Mouse (Mus musculus): ENCODE data around the gene Ak7. TPM values are rescaled to one million over a fixed set of nuclear protein-coding genes. Genes with fewer than 3 reads are reported as not detected.
A peak's percentile ranks its signal among the peaks of the same experiment; 100 is the strongest.

Ak7 gene
- not detected in 2 replicates for total RNA-seq (2015)
- total RNA-seq (2017), result 0.10 TPM in 1 of 2 replicates, not detected in the other

GRCm38 (mm10) chr12:105705799-105706487, at the start of gene Ak7:
Ak7 (plus strand) TSS chr12:105705976.
- peak; percentile 99 for ATAC-seq (replicated peaks; ENCODE audit: poor library complexity)

- peak; percentile 81 for ATAC-seq (replicated peaks; ENCODE audit: poor library complexity)
Measured at GRCm38 (mm10) chr12:105676274-105676673, 29.5 kb upstream of the Ak7 start.

GRCm38 (mm10) chr12:105678211-105678610, 27.6 kb upstream of the Ak7 start:
- no peak for ATAC-seq (replicated peaks; ENCODE audit: poor library complexity)

DNA sequence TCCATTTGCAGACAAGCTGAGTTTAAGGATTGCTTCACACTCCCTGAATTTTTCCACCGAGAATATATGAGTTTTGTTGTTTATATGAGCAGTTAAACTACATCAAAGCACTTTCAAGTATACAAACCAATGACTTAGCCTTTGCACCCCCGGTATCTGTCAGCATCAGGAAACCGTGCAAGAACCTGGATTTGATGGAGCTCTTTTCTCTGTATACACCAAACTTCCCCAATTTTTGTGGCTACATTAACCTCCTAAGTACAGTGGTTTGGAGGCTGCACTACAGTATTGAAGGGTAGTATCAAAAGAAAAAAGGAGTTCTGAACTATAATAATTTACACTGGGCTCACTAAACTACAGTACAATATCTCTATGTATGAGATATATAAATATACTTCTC, 27.0 kb upstream of the Ak7 start:
- no peak for ATAC-seq (replicated peaks; ENCODE audit: poor library complexity)

DNA sequence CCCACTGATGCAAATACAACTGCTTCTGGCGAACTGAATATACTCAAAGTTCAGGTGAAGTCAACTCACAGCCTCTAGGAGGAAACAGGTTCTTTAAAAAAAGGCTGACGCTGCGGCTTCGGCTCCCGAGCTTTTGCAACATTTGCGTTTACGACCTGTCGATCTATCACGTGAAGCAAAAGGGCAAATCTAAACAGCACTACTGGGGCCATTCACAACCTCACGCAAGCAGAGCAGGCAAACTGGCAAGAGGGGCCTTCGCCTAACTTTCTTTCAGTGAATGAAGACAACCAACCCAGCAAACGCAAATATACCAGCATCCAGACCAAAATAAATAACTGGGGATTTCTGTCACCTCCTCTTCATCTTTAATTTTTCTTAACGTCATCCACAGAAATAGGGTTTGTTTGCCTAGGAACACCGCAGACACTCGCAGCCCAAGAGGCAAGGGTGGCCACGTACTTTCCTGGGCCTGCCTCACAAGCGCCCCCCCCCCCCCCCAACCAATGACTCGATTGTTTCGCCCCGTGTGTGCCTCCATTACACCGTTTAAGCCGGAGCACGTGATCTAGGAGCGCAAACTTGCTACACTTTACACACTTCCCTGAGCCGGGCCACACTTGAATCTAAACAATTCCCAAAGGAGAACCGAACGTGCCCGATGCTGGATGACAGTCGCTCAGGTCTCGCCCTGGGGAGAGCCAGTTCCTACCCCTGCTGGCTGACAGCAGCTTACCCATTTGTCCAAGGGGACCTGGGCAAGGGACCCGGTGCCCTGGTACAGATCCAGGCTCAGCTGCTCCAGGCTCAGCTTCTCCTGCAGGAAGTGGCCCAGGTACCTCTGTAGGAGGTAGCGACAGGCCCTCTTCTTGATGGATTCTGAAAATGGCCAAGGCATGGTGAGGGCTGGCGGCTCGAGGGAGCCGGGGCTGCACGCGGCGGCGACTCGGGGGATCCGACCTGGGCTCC, 21.6 kb upstream of the Ak7 start, which contains the start of gene Gskip:
TSS of gene Gskip (plus strand) at position 897 of the 969 bp plus-strand sequence.
- ATAC-seq (replicated peaks; ENCODE audit: poor library complexity), result peak; percentile 52

- peak; percentile 81 for ATAC-seq (replicated peaks; ENCODE audit: poor library complexity)
Measured at GRCm38 (mm10) chr12:105685001-105685691, 20.6 kb upstream of the Ak7 start, which contains the start of gene Atg2b. Atg2b (minus strand) TSS chr12:105685211.

DNA sequence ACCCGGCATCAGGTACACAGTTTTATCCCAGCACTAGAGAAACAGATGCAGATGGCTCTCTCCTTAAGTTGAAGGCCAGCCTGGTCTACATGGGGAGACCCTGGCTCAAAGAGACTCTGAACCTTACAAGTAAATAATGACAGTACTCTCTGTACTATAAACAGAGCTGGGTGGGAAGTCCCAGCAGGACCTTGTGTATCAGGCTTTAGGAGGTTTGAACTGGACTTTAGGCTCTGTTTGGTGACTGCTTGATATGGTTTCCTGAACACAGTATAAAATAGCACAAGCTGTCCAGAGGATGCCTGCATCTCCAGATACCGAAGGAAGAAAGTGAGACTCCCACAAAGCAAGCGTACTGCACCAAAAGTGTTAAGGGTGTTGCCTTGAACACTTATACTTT, 19.0 kb upstream of the Ak7 start:
- no peak for ATAC-seq (replicated peaks; ENCODE audit: poor library complexity)

- no peak for ATAC-seq (replicated peaks; ENCODE audit: poor library complexity)
Measured at GRCm38 (mm10) chr12:105687416-105687815, 18.4 kb upstream of the Ak7 start.

DNA sequence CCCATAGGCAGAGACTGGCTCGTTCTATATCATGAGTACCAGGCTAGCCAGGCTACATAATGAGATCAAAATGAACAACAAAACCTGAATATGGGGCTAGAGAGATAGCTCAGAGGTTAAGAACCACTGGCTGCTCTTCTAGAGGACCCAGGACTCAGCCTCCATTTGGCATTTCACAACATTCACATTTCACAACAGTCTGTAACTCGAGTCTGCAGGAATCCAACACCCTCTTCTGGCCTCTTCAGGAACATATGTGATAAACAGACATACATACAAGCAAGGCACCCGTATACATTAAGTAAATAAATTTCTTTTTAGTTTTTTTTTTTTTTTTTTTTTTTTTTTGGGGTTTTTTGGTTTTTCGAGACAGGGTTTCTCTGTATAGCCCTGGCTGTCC, 17.2 kb upstream of the Ak7 start:
- peak; percentile 35; the same call in 1 of the 2 replicates for ATAC-seq (replicated peaks; ENCODE audit: poor library complexity)

DNA sequence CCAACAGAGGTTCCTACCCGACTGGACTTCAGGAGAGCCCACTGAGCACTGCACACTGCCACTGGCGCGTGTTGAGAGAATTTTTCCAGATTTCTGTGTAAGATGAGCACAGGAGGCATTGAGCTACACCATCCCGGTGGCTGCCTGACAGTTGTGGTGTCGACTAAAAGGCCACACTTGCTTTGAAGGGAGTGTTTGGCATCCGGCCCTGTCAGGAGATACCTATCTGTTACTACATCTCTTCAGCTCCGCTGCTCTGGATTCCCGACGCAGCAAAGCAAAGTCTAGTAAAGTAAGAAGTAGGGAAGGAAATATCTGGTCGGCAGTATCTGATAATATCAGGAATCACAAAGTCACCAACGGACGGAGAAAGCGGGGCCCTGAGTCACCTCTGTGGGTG, 16.3 kb upstream of the Ak7 start:
- ATAC-seq (replicated peaks; ENCODE audit: poor library complexity), result no peak

DNA sequence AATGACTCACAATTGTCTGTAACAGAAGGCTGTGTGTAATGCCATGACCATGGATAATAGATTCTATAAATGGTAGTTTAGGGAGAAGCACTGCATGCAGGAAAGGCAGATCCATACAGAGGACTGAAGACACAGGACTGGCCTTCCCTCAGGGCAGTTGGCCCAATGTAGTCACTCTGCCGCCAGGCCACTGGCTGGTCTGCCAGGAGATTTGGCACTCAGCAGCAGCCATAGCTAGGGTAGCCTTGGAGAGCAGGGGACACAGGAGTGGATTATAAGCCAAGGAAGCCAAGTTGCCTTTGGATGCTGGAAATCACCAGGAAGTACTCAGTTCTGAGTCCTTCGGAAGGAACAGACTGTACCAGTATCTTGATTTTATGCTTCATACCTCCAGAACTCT, 11.8 kb upstream of the Ak7 start:
- ATAC-seq (replicated peaks; ENCODE audit: poor library complexity), result no peak

GRCm38 (mm10) chr12:105695848-105696247, 9.9 kb upstream of the Ak7 start:
- ATAC-seq (replicated peaks; ENCODE audit: poor library complexity), result no peak

DNA sequence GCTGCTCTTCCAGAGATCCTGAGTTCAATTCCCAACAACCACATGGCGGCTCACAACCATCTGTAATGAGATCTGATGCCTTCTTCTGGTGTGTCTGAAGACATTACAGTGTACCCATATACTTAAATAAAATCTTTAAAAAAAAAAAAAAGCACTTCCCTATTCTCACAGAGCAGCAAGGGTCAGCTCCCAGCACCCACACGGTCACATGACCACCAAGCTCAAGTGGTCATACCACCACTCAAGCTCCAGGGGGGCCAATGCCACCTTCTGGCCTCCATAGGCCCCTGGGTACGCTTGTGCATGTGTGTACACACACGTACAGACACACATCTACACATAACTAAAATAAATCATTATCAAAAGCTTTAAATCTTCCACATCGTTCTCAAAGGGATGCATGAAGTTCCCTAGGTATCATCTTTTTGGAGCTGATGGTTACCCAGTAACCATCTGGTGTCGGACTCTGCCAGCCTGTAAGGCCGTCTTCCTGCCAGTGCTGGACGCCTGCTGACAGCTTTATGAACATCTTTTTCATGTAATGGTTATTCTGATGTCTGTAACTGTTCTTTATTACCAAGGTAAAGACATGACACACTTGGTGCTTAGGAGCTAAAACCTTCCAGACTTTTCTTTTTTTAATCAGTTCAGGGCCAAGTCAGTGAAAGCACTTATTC, 8.5 kb upstream of the Ak7 start:
- no peak for ATAC-seq (replicated peaks; ENCODE audit: poor library complexity)

GRCm38 (mm10) chr12:105700433-105700832, 5.3 kb upstream of the Ak7 start:
- ATAC-seq (replicated peaks; ENCODE audit: poor library complexity), result no peak

- peak; percentile 75 for ATAC-seq (replicated peaks; ENCODE audit: poor library complexity)
Measured at GRCm38 (mm10) chr12:105718616-105719015, 12.8 kb downstream of the Ak7 start.

DNA sequence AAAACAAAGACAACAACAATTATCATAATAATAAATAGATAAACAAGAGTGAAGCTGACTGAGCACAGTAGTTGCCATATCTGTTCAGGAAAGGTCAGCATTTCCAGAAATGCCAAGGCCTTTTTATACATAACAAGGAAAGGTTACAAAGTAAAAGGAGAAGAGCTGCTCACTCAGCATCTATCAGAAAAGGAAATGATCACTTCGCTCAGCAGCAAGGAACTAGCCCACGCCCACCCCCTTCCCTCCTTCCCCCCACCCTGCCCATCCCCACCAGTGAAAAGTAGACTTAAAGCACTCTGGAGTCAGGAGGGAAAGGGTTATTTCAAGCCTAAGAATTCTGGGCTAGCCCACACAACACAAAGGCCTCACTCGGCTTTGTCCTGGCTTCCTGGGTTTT, 14.4 kb downstream of the Ak7 start:
- ATAC-seq (replicated peaks; ENCODE audit: poor library complexity), result no peak

DNA sequence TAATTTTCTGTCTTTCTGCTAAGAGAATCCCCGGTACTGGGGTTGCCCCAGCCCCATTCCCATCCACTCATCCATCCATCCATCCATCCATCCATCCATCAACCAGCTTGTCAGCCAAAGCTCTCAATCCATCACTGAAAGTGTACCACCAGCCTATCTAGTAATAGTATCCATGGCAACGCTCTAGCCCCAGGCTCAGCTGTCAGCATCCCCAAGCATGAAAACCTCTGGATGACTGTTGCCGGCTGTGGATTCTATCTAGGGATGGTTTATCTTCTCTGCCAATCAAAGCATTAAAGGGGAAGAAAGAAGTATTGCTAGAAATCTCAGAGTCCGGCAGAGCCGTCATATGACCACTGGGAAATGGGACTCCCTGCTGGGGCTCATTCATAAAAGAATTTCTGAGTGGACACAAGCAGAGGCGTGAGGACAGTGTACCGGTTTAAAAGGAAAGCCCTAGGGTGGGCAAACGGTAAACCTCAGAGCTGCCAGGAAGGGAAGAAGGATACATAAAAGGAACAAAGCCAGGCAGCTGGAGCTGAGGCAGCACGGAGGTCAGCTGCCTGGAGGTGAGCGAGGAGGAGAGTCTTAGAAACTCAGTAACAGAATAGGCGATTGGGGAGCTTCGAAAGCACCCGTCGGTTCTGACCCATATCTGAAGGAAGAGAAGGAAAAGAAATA, 15.8 kb downstream of the Ak7 start:
- no peak for ATAC-seq (replicated peaks; ENCODE audit: poor library complexity)

DNA sequence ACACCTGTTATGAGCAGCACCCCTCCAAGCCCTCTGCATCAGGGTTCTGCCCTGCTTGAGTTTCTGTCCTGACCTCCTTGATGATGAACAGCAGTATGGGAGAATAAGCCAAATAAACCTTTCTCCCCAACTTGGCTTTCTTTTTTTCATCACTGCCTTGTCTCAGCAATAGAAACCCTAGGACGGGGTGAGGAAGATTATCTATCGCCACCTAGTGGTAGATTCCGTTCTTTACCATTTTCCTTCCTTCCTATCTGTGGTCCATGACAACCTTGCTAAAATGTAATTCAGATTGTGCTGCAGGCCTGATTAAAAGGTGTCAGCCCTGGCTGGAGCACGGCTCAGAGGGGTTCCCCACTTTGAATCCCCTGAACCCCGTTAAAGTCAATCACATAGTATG, 16.9 kb downstream of the Ak7 start:
- peak; percentile 56 for ATAC-seq (replicated peaks; ENCODE audit: poor library complexity)

GRCm38 (mm10) chr12:105724616-105725015, 18.8 kb downstream of the Ak7 start:
- ATAC-seq (replicated peaks; ENCODE audit: poor library complexity), result peak; percentile 63

GRCm38 (mm10) chr12:105725736-105726135, 20.0 kb downstream of the Ak7 start:
- ATAC-seq (replicated peaks; ENCODE audit: poor library complexity), result no peak

All from megakaryocyte progenitor cell, adult 5-6 weeks (primary cell).